Mouse (Mus musculus): ENCODE measurements around the gene Uqcc2.

DNA sequence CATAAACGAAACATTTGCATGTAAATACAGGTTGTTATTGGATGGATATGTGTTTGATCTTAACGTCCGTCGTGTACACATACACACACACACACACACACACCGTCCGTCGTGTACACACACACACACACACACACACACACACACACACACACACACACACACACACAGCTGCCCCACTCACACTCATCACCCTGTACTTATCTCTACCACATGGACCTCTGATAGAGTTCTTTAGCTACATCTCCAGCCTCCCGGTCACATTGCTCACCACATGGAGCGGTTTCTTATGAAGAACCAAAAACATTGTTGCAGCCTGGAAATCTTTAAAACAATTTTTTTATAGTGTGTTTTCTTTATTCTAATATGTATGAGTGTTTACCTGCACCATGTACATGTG is 471 bp upstream of the Uqcc2 start:
- TF ChIP-seq USF1 (IDR thresholded peaks at IDR 0.05; ENCODE audit: low read depth) = no peak
- TF ChIP-seq MAX (IDR thresholded peaks at IDR 0.05) = no peak
- TF ChIP-seq MYOG (IDR thresholded peaks at IDR 0.05; ENCODE audit: control insufficient read depth, extremely low read depth, insufficient read length) = no peak
- no peak for TF ChIP-seq CTCF (IDR thresholded peaks at IDR 0.05; ENCODE audit: control insufficient read depth, insufficient read depth, insufficient read length)
- no peak for TF ChIP-seq FOSL1 (IDR thresholded peaks at IDR 0.05; ENCODE audit: insufficient read depth, low read length, poor library complexity, severe bottlenecking)

Data from C2C12 (cell line).